Mouse (Mus musculus) ES-Bruce4 (cell line): ENCODE measurements around the gene Mrpl22.

Experiments used
- CTCF ChIP-seq: IDR thresholded peaks from one replicate; pipeline ENCODE4 v1.8.1; 2011; ENCODE audit warnings: low read depth, low read length
- EP300 ChIP-seq: IDR thresholded peaks from 2 replicates; pipeline ENCODE4 v1.6.1; 2011; ENCODE audit warnings: low read depth, low read length; ENCODE audit not compliant: insufficient read depth

DNA sequence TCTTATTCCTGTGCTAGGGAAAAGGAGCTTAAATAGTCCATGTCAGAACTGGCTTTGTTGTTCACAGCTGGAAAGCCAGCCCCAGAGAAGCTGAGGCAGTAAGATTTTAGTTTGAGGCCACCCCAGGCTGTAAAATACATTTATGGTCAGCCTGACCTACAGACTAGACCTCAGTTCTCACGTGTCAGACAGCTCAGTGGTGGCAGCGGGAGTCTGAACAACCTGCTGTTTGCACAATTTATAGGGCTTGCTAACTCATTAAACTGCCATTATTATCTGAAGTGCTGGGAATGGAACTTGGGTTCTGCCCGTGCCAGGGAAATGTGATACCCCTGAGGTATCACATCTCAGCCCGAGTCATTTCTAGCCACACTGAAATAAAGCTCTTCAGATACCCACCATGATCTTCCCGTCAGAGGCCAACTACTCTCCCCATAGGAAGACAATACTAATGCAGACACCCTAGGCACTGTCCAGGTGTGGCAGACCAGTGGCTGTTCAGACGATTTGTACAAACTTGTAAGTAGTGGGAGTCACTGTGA, 42.1 kb upstream of the Mrpl22 start:
- TF ChIP-seq CTCF (no peak), EP300 (no peak)
